In genomic region chr7:100582235-100582634, GRCm38 (mm10) we compare ENCODE assay signal across 7 mouse cellular contexts. TPM values are rescaled to one million over a fixed set of nuclear protein-coding genes. Genes with fewer than 3 reads are reported as not detected.
A peak's percentile ranks its signal among the peaks of the same experiment; 100 is the strongest.
DNase-seq lines count a peak whose midpoint lies in the region; ATAC-seq lines count a peak whose summit lies in the region.

No protein-coding gene starts in this region.

- peaks cover 6% of the 10 kb centered on the region for H3K4me1 ChIP-seq in lung, embryonic 16.5 days (replicated peaks; ENCODE audit: control insufficient read depth, insufficient read depth, low read length)
- peaks cover 6% of the 10 kb centered on the region for H3K4me1 ChIP-seq in forebrain, embryonic 13.5 days
- peaks cover 3% of the 10 kb centered on the region; the same call in 1 of the 2 replicates for H3K4me1 ChIP-seq in limb, embryonic 15.5 days
- no peaks in the 10 kb centered on the region for H3K4me1 ChIP-seq in stomach, embryonic 14.5 days (ENCODE audit: control insufficient read depth, insufficient read depth, low read length)

- DNase-seq in lung, postnatal 36 days: no peak
- no peak for DNase-seq in MN1 (ENCODE audit: low spot score)
- DNase-seq in cerebellum, postnatal 25 days: no peak

- no peak overlapping the region for H3K27ac ChIP-seq in lung, embryonic 16.5 days (ENCODE audit: low read length)
- no peak overlapping the region for H3K27ac ChIP-seq in forebrain, embryonic 13.5 days
- H3K27ac ChIP-seq in limb, embryonic 15.5 days: no peak overlapping the region
- H3K27ac ChIP-seq in stomach, embryonic 14.5 days (ENCODE audit: low read length): no peak overlapping the region

- H3K4me3 ChIP-seq in lung, embryonic 16.5 days (ENCODE audit: low read length): peak overlapping the region; percentile 70
- peak overlapping the region; percentile 54 for H3K4me3 ChIP-seq in forebrain, embryonic 13.5 days
- H3K4me3 ChIP-seq in limb, embryonic 15.5 days: peak overlapping the region; percentile 58
- H3K4me3 ChIP-seq in stomach, embryonic 14.5 days (ENCODE audit: low read depth, low read length): peak overlapping the region; percentile 51

- no peaks in the 10 kb centered on the region for H3K27me3 ChIP-seq in lung, embryonic 16.5 days (ENCODE audit: control insufficient read depth, insufficient read depth, low read depth, low read length)
- no peaks in the 10 kb centered on the region for H3K27me3 ChIP-seq in forebrain, embryonic 13.5 days
- no peaks in the 10 kb centered on the region for H3K27me3 ChIP-seq in limb, embryonic 15.5 days
- no peaks in the 10 kb centered on the region for H3K27me3 ChIP-seq in stomach, embryonic 14.5 days (ENCODE audit: control insufficient read depth, insufficient read depth, low read length)

- peak overlapping the region; percentile 88 for H3K4me2 ChIP-seq in lung, embryonic 16.5 days (ENCODE audit: low read depth, low read length)
- H3K4me2 ChIP-seq in forebrain, embryonic 13.5 days: peak overlapping the region; percentile 66
- H3K4me2 ChIP-seq in limb, embryonic 15.5 days: peak overlapping the region; percentile 74
- H3K4me2 ChIP-seq in stomach, embryonic 14.5 days (replicated peaks; ENCODE audit: low read depth, low read length): peak overlapping the region; percentile 69

- ATAC-seq in lung, embryonic 16.5 days (ENCODE audit: low read depth): no peak
- no peak for ATAC-seq in forebrain, embryonic 13.5 days
- ATAC-seq in limb, embryonic 15.5 days (ENCODE audit: insufficient number of reproducible peaks, low FRiP score, low TSS enrichment, low read depth): no peak
- ATAC-seq in stomach, embryonic 14.5 days (ENCODE audit: insufficient number of reproducible peaks, insufficient read depth, low FRiP score, low read depth): no peak

- H3K9me3 ChIP-seq in lung, embryonic 16.5 days (ENCODE audit: control insufficient read depth, low read length): no peaks in the 10 kb centered on the region
- no peaks in the 10 kb centered on the region for H3K9me3 ChIP-seq in forebrain, embryonic 13.5 days (replicated peaks)
- no peaks in the 10 kb centered on the region for H3K9me3 ChIP-seq in limb, embryonic 15.5 days
- H3K9me3 ChIP-seq in stomach, embryonic 14.5 days (ENCODE audit: control insufficient read depth, low read depth, low read length): no peaks in the 10 kb centered on the region

- H3K36me3 ChIP-seq in lung, embryonic 16.5 days (ENCODE audit: control insufficient read depth, insufficient read depth, low read length): no peaks in the 10 kb centered on the region
- no peaks in the 10 kb centered on the region for H3K36me3 ChIP-seq in forebrain, embryonic 13.5 days (ENCODE audit: poor library complexity, severe bottlenecking)
- H3K36me3 ChIP-seq in limb, embryonic 15.5 days: no peaks in the 10 kb centered on the region
- no peaks in the 10 kb centered on the region for H3K36me3 ChIP-seq in stomach, embryonic 14.5 days (ENCODE audit: control insufficient read depth, insufficient read depth, low read length)

- WGBS in lung, embryonic 16.5 days: 35% methylated on average over 7 of the region's 7 CpGs
- 39% methylated on average over 7 of the region's 7 CpGs for WGBS in forebrain, embryonic 13.5 days
- 43% methylated on average over 7 of the region's 7 CpGs for WGBS in limb, embryonic 15.5 days
- WGBS in stomach, embryonic 14.5 days: 40% methylated on average over 7 of the region's 7 CpGs

- peak overlapping the region; percentile 94 for H3K9ac ChIP-seq in lung, embryonic 16.5 days (ENCODE audit: low read length)
- H3K9ac ChIP-seq in forebrain, embryonic 13.5 days: peak overlapping the region; percentile 81
- no peak overlapping the region for H3K9ac ChIP-seq in limb, embryonic 15.5 days
- peak overlapping the region; percentile 52 for H3K9ac ChIP-seq in stomach, embryonic 14.5 days (replicated peaks; ENCODE audit: low read depth, low read length)

RNA-seq across cellular contexts. Expression of gene Rab6a, which starts 25.0 kb away (rescaled TPM):
- polyA plus RNA-seq in lung, embryonic 16.5 days (2015; fragmentation: Nextera tagmentation; extraction: Ambion mirVana): 69.8 and 74.6 TPM in 2 replicates
- polyA plus RNA-seq in forebrain, embryonic 13.5 days (2015; fragmentation: Nextera tagmentation; extraction: Ambion mirVana): 147 and 152 TPM in 2 replicates
- polyA plus RNA-seq in limb, embryonic 15.5 days (2015; fragmentation: Nextera tagmentation; extraction: Ambion mirVana): 95.4 and 106 TPM in 2 replicates
- polyA plus RNA-seq in stomach, embryonic 14.5 days (2014; fragmentation: Nextera tagmentation; extraction: Ambion mirVana): 109 and 125 TPM in 2 replicates

RNA-seq across cellular contexts. Expression of gene Mrpl48, which starts 25.9 kb away (rescaled TPM):
- polyA plus RNA-seq in lung, embryonic 16.5 days (2015; fragmentation: Nextera tagmentation; extraction: Ambion mirVana): 74.6 and 76.3 TPM in 2 replicates
- 67.6 and 69.9 TPM in 2 replicates for polyA plus RNA-seq in forebrain, embryonic 13.5 days (2015; fragmentation: Nextera tagmentation; extraction: Ambion mirVana)
- polyA plus RNA-seq in limb, embryonic 15.5 days (2015; fragmentation: Nextera tagmentation; extraction: Ambion mirVana): 72.9 and 73.5 TPM in 2 replicates
- 89.8 and 94.8 TPM in 2 replicates for polyA plus RNA-seq in stomach, embryonic 14.5 days (2014; fragmentation: Nextera tagmentation; extraction: Ambion mirVana)

RNA-seq across cellular contexts. Expression of gene Coa4, which starts 45.4 kb away (rescaled TPM):
- 19.6 and 20.4 TPM in 2 replicates for polyA plus RNA-seq in lung, embryonic 16.5 days (2015; fragmentation: Nextera tagmentation; extraction: Ambion mirVana)
- polyA plus RNA-seq in forebrain, embryonic 13.5 days (2015; fragmentation: Nextera tagmentation; extraction: Ambion mirVana): 17.0 TPM in 2 replicates
- polyA plus RNA-seq in limb, embryonic 15.5 days (2015; fragmentation: Nextera tagmentation; extraction: Ambion mirVana): 20.9 and 24.6 TPM in 2 replicates
- 23.9 and 24.3 TPM in 2 replicates for polyA plus RNA-seq in stomach, embryonic 14.5 days (2014; fragmentation: Nextera tagmentation; extraction: Ambion mirVana)
